Mouse (Mus musculus) MEL-GATA-1-ER (cell line): Measurements from ENCODE around the gene Rasl11b.

Source experiments
- DNase-seq: peaks from one replicate; pipeline ENCODE4 v3.0.0-alpha.2; 2012; ENCODE audit warnings: low read depth; ENCODE audit errors: extremely low read depth

Gene Rasl11b

GRCm38 (mm10) chr5:74188076-74188475 is 7.0 kb upstream of the Rasl11b start:
- DNase-seq: no peak

GRCm38 (mm10) chr5:74188886-74189285 is 6.2 kb upstream of the Rasl11b start:
- DNase-seq: no peak

GRCm38 (mm10) chr5:74189484-74190160 is 5.5 kb upstream of the Rasl11b start:
- DNase-seq: no peak

- DNase-seq: no peak
Measured at GRCm38 (mm10) chr5:74190161-74190491, 5.0 kb upstream of the Rasl11b start.

GRCm38 (mm10) chr5:74190911-74191310 is 4.2 kb upstream of the Rasl11b start:
- DNase-seq: no peak

- no peak for DNase-seq
Measured at GRCm38 (mm10) chr5:74193008-74193407, 2.1 kb upstream of the Rasl11b start.

GRCm38 (mm10) chr5:74193626-74194025 is 1.5 kb upstream of the Rasl11b start:
- no peak for DNase-seq

GRCm38 (mm10) chr5:74194027-74194840 is 852 bp upstream of the Rasl11b start:
- DNase-seq: no peak

GRCm38 (mm10) chr5:74195614-74196306 is 674 bp downstream of the Rasl11b start:
- DNase-seq: no peak

GRCm38 (mm10) chr5:74196307-74196618 is 1.2 kb downstream of the Rasl11b start:
- no peak for DNase-seq

GRCm38 (mm10) chr5:74197541-74198330 is 2.6 kb downstream of the Rasl11b start:
- no peak for DNase-seq

GRCm38 (mm10) chr5:74198446-74198845 is 3.4 kb downstream of the Rasl11b start:
- no peak for DNase-seq

- no peak for DNase-seq
Measured at GRCm38 (mm10) chr5:74199793-74200192, 4.7 kb downstream of the Rasl11b start.

GRCm38 (mm10) chr5:74200481-74200880 is 5.4 kb downstream of the Rasl11b start:
- DNase-seq: no peak

GRCm38 (mm10) chr5:74201570-74202357 is 6.7 kb downstream of the Rasl11b start:
- DNase-seq: no peak

- no peak for DNase-seq
Measured at GRCm38 (mm10) chr5:74202515-74202914, 7.4 kb downstream of the Rasl11b start.

GRCm38 (mm10) chr5:74204465-74204864 is 9.4 kb downstream of the Rasl11b start:
- DNase-seq: no peak

GRCm38 (mm10) chr5:74205509-74205908 is 10.4 kb downstream of the Rasl11b start:
- DNase-seq: no peak

GRCm38 (mm10) chr5:74206038-74206437 is 11.0 kb downstream of the Rasl11b start:
- no peak for DNase-seq

GRCm38 (mm10) chr5:74206649-74207048 is 11.6 kb downstream of the Rasl11b start:
- no peak for DNase-seq

- DNase-seq: no peak
Measured at GRCm38 (mm10) chr5:74207209-74207608, 12.1 kb downstream of the Rasl11b start.
